Mouse (Mus musculus) heart, embryonic 11.5 days (tissue): ENCODE measurements around the gene Wdr37. TPM values are rescaled to one million over a fixed set of nuclear protein-coding genes. Genes with fewer than 3 reads are reported as not detected.
A peak's percentile ranks its signal among the peaks of the same experiment; 100 is the strongest.
"Not testable (repeated sequence)": the region's sequence is repeated elsewhere in the genome, so short reads cannot be mapped to it uniquely, and the experiment has no call there.

Source experiments
- ATAC-seq: fragments of 200-750 bp; cut with Nextera tagmentation; replicated peaks from 2 replicates; pipeline ENCODE4 v1.8.0; 2017; ENCODE audit warnings: moderate library complexity; ENCODE audit not compliant: insufficient number of reproducible peaks, low FRiP score, low TSS enrichment
- H3K27ac ChIP-seq: fragments of 300-500 bp; sonication (generic); 2 replicates; pipeline ENCODE4 v1.5.1; 2014; ENCODE audit warnings: mild to moderate bottlenecking, low read depth, low read length
- H3K27me3 ChIP-seq: fragments of 300-500 bp; sonication (generic); 2 replicates; pipeline ENCODE4 v1.6.1; 2014; ENCODE audit warnings: mild to moderate bottlenecking, low read length, mixed read lengths; ENCODE audit not compliant: control insufficient read depth, insufficient read depth
- H3K36me3 ChIP-seq: fragments of 300-500 bp; sonication (generic); 2 replicates; pipeline ENCODE4 v1.6.1; 2014; ENCODE audit warnings: mild to moderate bottlenecking, low read length, moderate library complexity, mixed read lengths; ENCODE audit not compliant: control insufficient read depth, insufficient read depth
- H3K4me1 ChIP-seq: fragments of 300-500 bp; sonication (generic); 2 replicates; pipeline ENCODE4 v1.6.1; 2014; ENCODE audit warnings: low read length; ENCODE audit not compliant: control insufficient read depth, insufficient read depth
- H3K4me2 ChIP-seq: fragments of 300-500 bp; sonication (generic); 2 replicates; pipeline ENCODE4 v1.6.1; 2014; ENCODE audit warnings: mild to moderate bottlenecking, moderate library complexity
- H3K4me3 ChIP-seq: fragments of 300-500 bp; sonication (generic); 2 replicates; pipeline ENCODE4 v1.5.1; 2014; ENCODE audit warnings: low read depth, low read length
- H3K9ac ChIP-seq: fragments of 300-500 bp; sonication (generic); 2 replicates; pipeline ENCODE4 v1.6.1; 2014; ENCODE audit warnings: mild to moderate bottlenecking, low read depth, low read length, moderate library complexity
- H3K9me3 ChIP-seq: fragments of 300-500 bp; sonication (generic); replicated peaks from 2 replicates; pipeline ENCODE4 v1.6.1; 2016; ENCODE audit warnings: low read length; ENCODE audit not compliant: control insufficient read depth
- WGBS: fragments of 180-500 bp; shearing (Covaris S2); extraction: QIAGEN DNeasy Blood & Tissue Kit; methylation state at CpG from one replicate; pipeline ENCODE4 v1.1.7; 2014; ENCODE audit not compliant: insufficient replicate concordance; 5-methylcytosine and 5-hydroxymethylcytosine counted together
- polyA plus RNA-seq: library from polyadenylated mRNA; unstranded; fragments of >200 nt; fragmentation: Nextera tagmentation; extraction: Ambion mirVana; gene quantifications from 2 replicates; pipeline ENCODE4 v1.2.1, GENCODE M21; 2014

Gene Wdr37
- polyA plus RNA-seq, 1 experiment from 2014 or later = 19.6 TPM

GRCm38 (mm10) chr13:8854769-8855168 is 16.9 kb downstream of the Wdr37 start:
- ATAC-seq = no peak
- H3K4me1 ChIP-seq = no peaks in the 10 kb centered on the region
- no peak overlapping the region for H3K9ac ChIP-seq
- H3K27ac ChIP-seq = no peak overlapping the region
- no peaks in the 10 kb centered on the region for H3K27me3 ChIP-seq
- no peak overlapping the region for H3K4me3 ChIP-seq
- peaks cover 11% of the 10 kb centered on the region for H3K36me3 ChIP-seq
- H3K9me3 ChIP-seq = no peaks in the 10 kb centered on the region
- no peak overlapping the region for H3K4me2 ChIP-seq
- WGBS = 88% methylated on average over 2 of the region's 2 CpGs

- Histone ChIP-seq H3K9ac (no peak overlapping the region), H3K36me3 (peaks cover 14% of the 10 kb centered on the region), H3K27me3 (no peaks in the 10 kb centered on the region), H3K4me1 (no peaks in the 10 kb centered on the region), H3K27ac (no peak overlapping the region), H3K9me3 (no peaks in the 10 kb centered on the region), H3K4me2 (no peak overlapping the region), H3K4me3 (no peak overlapping the region)
- 95% methylated on average over 4 of the region's 4 CpGs for WGBS
- no peak for ATAC-seq
Observed at GRCm38 (mm10) chr13:8853424-8853823, 18.3 kb downstream of the Wdr37 start.

GRCm38 (mm10) chr13:8849311-8849710 is 22.4 kb downstream of the Wdr37 start:
- no peak for ATAC-seq

GRCm38 (mm10) chr13:8847702-8848101 is 24.0 kb downstream of the Wdr37 start:
- no peak for ATAC-seq
- no peak overlapping the region for H3K4me3 ChIP-seq
- no peaks in the 10 kb centered on the region for H3K27me3 ChIP-seq
- H3K36me3 ChIP-seq = peaks cover 6% of the 10 kb centered on the region; the same call in 1 of the 2 replicates
- no peak overlapping the region for H3K4me2 ChIP-seq
- no peaks in the 10 kb centered on the region for H3K4me1 ChIP-seq
- H3K27ac ChIP-seq = no peak overlapping the region
- no peaks in the 10 kb centered on the region for H3K9me3 ChIP-seq
- WGBS = 46% methylated on average over 2 of the region's 2 CpGs
- H3K9ac ChIP-seq = no peak overlapping the region

More at GRCm38 (mm10) chr13:8849311-8849710, 22.4 kb downstream of the Wdr37 start:
- no peaks in the 10 kb centered on the region for H3K27me3 ChIP-seq
- H3K4me2 ChIP-seq = no peak overlapping the region
- no peak overlapping the region for H3K9ac ChIP-seq
- H3K9me3 ChIP-seq = no peaks in the 10 kb centered on the region
- no peaks in the 10 kb centered on the region for H3K4me1 ChIP-seq
- WGBS = 26% methylated on average over 1 of the region's 1 CpGs
- H3K27ac ChIP-seq = no peak overlapping the region
- no peak overlapping the region for H3K4me3 ChIP-seq
- peaks cover 11% of the 10 kb centered on the region for H3K36me3 ChIP-seq

- no peak for ATAC-seq
- 80% methylated on average over 3 of the region's 3 CpGs for WGBS
- H3K27ac ChIP-seq = no peak overlapping the region
- no peak overlapping the region for H3K9ac ChIP-seq
- no peak overlapping the region for H3K4me2 ChIP-seq
- H3K4me1 ChIP-seq = no peaks in the 10 kb centered on the region
- H3K9me3 ChIP-seq = no peaks in the 10 kb centered on the region
- no peaks in the 10 kb centered on the region for H3K27me3 ChIP-seq
- no peak overlapping the region for H3K4me3 ChIP-seq
- H3K36me3 ChIP-seq = peaks cover 11% of the 10 kb centered on the region
Observed at GRCm38 (mm10) chr13:8842273-8842672, 29.4 kb downstream of the Wdr37 start.

- H3K4me1 ChIP-seq, H3K27me3 ChIP-seq, H3K9ac ChIP-seq, H3K4me2 ChIP-seq, H3K9me3 ChIP-seq, H3K27ac ChIP-seq, ATAC-seq, H3K4me3 ChIP-seq: not testable (repeated sequence)
- peaks cover 11% of the 10 kb centered on the region for H3K36me3 ChIP-seq
- 95% methylated on average over 7 of the region's 7 CpGs for WGBS
Observed at GRCm38 (mm10) chr13:8841846-8842245, 29.9 kb downstream of the Wdr37 start.

- no peak overlapping the region for H3K4me2 ChIP-seq
- H3K36me3 ChIP-seq = peaks cover 11% of the 10 kb centered on the region
- no peak overlapping the region for H3K4me3 ChIP-seq
- 74% methylated on average over 2 of the region's 2 CpGs for WGBS
- ATAC-seq = no peak
- H3K27ac ChIP-seq = 0 out of 2 replicates have a peak overlapping the region, but pooled peaks have one; percentile 73
- no peak overlapping the region for H3K9ac ChIP-seq
- H3K9me3 ChIP-seq = no peaks in the 10 kb centered on the region
- H3K4me1 ChIP-seq = no peaks in the 10 kb centered on the region
- no peaks in the 10 kb centered on the region for H3K27me3 ChIP-seq
Observed at GRCm38 (mm10) chr13:8840941-8841340, 30.8 kb downstream of the Wdr37 start.

GRCm38 (mm10) chr13:8839937-8840336 is 31.8 kb downstream of the Wdr37 start:
- Histone ChIP-seq H3K36me3 (peaks cover 11% of the 10 kb centered on the region), H3K27ac (peak overlapping the region; percentile 73), H3K4me1 (no peaks in the 10 kb centered on the region), H3K4me3 (no peak overlapping the region), H3K27me3 (no peaks in the 10 kb centered on the region), H3K9me3 (no peaks in the 10 kb centered on the region), H3K9ac (no peak overlapping the region), H3K4me2 (no peak overlapping the region)
- peak; percentile 64; the same call in 1 of the 2 replicates for ATAC-seq
- 73% methylated on average over 6 of the region's 6 CpGs for WGBS

GRCm38 (mm10) chr13:8839111-8839510 is 32.6 kb downstream of the Wdr37 start:
- Histone ChIP-seq H3K27ac (peak overlapping the region; percentile 73), H3K4me2 (no peak overlapping the region), H3K27me3 (no peaks in the 10 kb centered on the region), H3K9ac (no peak overlapping the region), H3K4me1 (no peaks in the 10 kb centered on the region), H3K9me3 (no peaks in the 10 kb centered on the region), H3K36me3 (peaks cover 11% of the 10 kb centered on the region), H3K4me3 (no peak overlapping the region)
- ATAC-seq = no peak
- 81% methylated on average over 10 of the region's 10 CpGs for WGBS
